Mouse (Mus musculus): ENCODE results near the gene Ranbp10.
"Not testable (repeated sequence)": the region's sequence is repeated elsewhere in the genome, so short reads cannot be mapped to it uniquely, and the experiment has no call there.

Gene Ranbp10

DNA sequence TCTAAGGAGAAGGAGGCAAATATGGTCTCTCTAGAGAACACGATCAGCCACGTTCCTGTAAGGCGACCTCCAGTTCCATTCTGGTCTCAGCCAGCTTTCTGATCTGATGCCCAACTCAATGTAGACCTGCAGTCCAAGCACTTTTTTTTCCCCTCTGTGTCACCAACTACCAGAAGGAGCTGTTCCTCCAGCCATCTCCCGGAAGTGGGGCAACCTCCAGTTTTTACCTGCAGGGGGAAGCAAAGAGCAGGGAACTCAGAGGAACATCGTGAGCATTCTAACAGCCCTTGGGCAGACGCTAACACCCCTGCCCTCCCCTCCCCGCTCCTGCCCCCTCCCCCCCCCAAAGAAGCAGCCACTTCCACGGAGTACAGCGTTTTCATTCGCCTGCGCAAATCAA, 8.2 kb upstream of the Ranbp10 start:
- peak; percentile 84 to 89 for DNase-seq (ENCODE audit: low spot score in 2 of 2)

DNA sequence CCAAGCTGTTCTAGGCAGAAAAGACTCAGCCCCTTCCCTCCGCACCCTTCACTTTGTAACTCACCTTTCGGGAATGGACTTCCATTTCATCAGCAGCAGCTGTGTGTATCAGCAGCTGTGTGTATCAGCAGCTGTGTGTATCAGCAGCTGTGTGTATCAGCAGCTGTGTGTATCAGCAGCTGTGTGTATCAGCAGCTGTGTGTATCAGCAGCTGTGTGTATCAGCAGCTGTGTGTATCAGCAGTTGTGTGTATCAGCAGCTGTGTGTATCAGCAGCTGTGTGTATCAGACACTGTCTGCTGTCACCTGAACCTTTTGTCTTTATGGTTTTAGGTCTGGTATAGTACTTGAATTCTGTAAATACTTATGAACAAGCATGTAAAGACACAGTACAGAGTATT, 6.6 kb upstream of the Ranbp10 start:
- not testable (repeated sequence) for DNase-seq (ENCODE audit: low spot score in 2 of 2)

DNA sequence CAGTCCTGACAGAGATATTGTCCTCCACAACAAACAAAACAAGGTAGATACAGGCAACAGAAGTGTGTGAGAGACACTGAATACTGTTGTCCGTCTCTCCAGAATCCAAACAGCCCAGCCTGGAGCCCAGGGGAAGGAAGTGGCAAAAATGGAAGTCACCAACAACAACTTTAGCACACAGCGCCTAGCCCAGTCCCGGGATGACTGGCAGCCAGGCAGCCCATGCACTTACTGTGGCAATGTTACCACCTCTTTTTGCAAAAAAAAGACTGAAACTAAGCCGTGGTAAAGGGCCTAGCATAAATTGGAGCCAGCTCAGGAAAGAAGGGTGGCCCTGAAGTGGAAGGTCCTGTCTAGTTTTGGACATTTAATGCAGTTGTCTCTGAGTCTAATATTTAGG, 771 bp downstream of the Ranbp10 start:
- DNase-seq (ENCODE audit: low spot score in 2 of 2), result peak; percentile 53 to 60

DNA sequence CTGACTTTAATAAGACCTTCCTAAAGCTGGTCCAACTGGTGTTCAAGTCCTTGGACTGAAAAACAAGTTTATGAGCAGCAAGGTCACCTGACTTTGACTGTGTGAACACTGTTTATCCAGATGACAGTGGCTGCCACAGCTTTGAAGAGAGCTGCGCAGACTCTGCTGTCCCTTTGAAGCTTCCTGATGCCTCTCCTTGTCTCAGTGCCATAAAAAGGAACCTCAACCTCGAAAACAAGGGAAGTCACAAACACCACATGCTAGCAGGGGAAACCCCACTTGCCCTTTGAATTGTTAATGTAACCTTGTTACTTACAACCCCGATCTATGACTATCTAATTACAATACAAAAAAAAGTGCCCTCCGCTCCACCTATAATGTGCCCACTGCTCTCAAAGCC, 1.6 kb downstream of the Ranbp10 start:
- peak in 1 of 2 experiments; percentile 37 for DNase-seq (ENCODE audit: low spot score in 2 of 2)

DNA sequence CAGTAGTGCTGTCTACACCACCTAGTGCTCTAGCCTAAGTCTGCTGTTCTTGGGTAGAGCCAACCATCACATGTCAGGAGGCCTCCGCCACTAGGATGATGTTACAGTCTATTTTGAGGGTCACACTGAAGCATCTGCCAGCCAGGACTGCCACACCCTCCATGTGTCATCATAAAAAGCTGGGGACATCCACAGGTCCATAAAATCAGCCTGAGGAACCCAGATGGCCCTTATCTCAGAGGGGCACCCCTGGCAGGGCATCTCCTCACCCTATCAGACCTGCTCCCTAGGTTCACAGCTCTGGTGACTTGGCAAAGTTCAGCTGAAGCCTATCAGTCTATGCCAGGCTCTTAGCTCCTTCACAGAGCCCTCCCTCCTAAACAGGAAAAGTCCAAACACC, 6.2 kb downstream of the Ranbp10 start:
- peak in 1 of 2 experiments; percentile 88 for DNase-seq (ENCODE audit: low spot score in 2 of 2)

DNA sequence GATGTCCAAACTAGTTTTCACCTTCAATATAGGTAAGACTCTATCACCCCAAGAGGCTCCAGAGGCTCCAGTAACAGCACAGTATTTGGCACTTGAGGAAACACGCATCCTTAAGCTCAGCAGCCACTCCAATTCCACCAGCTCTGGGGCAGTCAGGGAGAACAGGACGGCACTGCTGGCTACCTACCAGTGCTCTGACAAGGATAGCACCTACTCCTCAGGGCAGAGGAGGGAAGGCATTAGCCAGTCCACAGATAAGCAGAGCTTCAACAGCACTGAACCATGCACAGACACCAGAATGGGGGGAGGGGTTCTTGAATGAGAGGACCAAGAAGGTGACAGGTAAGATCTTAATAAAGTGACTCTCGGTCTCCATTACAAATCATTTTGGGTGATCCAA, 7.5 kb downstream of the Ranbp10 start:
- DNase-seq (ENCODE audit: low spot score in 2 of 2), result peak in 1 of 2 experiments; percentile 62

DNA sequence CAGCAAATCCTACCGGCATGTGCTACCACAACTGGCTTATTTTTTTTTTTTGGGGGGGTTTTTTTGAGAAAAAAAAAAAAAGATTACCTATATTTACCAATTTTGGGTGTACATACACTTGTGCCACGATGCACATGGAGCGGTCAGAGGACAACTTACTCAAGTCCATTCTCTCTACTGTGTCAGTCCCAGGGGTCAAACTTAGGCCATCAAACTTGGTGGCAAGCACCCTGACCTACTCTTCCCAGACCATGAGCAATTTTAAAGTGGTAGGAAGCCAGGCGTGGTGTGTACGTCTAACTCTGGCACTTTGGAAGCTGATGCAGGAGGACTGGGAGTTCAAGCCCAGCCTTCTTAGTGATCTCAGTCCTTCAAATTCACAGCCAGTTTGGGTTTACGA, 13.9 kb downstream of the Ranbp10 start:
- DNase-seq (ENCODE audit: low spot score in 2 of 2), result no peak

DNA sequence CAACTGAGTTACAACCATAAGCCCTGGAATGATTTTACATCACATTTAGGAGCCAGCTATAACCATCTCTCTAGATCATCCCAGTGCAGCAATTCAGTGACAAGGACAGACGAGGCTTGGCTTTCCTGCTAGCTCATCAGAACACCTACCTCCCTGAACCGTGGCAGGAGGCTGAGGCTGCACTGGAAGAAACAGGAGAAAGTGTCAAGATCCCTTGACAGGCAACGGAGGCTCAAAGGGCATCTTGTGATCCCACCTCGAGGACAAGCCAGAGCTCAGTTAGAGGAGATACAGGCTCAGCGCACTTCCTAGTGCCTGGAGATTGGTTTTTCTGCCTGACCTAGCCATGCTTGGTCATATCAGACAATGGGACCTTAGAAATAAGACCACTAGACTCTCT, 14.6 kb downstream of the Ranbp10 start:
- no peak for DNase-seq (ENCODE audit: low spot score in 2 of 2)

DNA sequence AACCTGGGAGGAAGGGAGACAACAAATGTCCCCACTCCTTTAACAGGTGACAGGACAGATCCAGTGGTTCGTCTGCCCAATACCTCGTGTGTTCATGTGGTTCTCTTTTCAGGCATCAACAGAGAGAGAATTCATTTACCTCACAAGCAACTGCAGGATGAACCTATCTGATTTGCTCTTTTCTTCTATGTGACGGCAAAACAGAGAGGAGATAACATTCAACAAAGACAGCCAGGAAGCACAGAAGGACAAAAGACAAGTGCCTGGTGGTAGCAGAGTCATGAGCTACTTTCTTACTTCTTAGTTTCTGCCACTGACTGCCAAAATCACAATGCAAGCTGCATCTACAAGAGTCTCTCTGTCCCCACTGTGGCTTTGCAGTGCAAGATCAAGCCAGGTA, 15.6 kb downstream of the Ranbp10 start:
- DNase-seq (ENCODE audit: low spot score in 2 of 2), result no peak

DNA sequence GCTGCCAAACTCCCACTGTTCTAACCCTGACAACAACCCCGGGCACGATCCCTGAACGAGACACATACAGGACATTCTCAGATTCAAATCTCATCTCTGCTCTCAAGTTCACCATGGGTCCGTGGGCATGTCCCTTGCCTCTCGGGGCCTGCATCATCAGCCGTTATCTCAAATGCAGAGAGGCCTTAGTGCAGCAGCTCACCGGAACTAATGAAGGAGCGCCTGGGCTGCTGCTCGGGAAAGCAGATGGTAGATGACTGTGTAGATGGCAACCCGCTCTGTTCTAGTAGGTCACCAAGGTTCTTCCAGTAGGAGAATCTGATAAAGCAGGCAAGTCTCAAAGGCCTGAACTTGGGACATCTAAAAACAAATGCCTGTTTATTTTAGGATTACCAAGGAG, 16.1 kb downstream of the Ranbp10 start:
- no peak for DNase-seq (ENCODE audit: low spot score in 2 of 2)

DNA sequence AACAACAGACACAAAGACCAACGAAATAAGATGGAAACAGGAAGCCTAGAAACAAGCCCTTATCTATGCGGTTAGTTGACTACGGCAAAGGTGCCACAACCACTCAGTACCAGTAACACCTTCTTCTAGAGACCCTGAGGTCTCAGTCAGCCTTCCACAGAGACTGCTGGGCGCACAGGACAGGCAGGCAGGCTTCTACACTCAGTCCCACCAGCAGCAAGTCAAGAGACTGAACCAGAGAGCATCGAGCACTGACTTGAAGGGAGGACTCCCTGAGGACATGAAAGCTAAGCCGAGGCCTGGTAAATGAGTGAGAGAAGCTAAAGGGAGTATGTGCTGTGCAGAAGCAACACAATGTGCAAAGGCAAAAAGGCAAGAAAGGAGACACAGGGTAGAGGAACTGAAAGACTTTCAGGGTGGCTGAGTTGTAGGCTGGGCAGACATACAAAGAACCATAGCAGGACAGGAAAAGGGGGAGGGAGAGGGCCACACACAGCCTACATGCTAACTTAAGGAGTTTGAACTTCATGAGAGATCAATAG, 16.8 kb downstream of the Ranbp10 start:
- DNase-seq (ENCODE audit: low spot score in 2 of 2), result peak in 1 of 2 experiments; percentile 46

DNA sequence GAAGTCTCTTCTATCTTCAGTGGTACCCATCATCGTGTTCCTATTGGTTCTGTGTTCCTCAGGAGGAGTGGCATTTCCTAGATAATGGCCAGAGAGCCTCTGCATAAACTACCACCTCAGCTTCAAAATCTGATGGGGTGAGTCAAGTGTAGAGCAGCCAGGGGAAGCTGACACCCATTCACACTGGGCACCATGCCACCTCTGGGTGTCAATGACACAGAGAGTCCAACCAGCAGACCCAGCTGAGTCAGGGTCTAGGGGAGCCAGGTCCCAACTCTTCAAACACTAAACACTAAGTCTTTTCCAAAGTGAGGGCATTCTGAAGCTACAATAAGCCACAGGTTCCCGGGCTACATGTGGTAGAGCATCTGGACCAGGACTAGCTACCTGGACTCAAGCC, 18.7 kb downstream of the Ranbp10 start:
- no peak for DNase-seq (ENCODE audit: low spot score in 2 of 2)

DNA sequence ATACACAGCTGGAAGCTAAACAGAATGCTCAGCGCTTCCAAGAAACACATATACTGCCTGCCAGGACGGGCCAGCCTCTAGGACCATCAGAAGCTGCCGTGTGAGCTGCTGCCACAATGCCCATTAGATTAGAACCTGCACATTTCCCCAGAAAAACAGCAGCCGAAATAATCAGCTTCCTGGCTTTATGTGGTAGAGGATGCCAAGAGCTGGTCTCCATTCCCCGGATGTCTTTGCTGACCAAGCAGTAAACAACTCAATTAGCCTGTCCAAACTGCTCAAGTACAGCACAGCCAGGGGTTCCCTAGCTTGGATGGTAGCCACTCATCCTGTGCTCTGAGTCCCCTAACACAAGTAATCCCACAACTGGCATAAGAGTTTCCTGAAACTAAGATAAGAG, 19.4 kb downstream of the Ranbp10 start:
- DNase-seq (ENCODE audit: low spot score in 2 of 2), result no peak

DNA sequence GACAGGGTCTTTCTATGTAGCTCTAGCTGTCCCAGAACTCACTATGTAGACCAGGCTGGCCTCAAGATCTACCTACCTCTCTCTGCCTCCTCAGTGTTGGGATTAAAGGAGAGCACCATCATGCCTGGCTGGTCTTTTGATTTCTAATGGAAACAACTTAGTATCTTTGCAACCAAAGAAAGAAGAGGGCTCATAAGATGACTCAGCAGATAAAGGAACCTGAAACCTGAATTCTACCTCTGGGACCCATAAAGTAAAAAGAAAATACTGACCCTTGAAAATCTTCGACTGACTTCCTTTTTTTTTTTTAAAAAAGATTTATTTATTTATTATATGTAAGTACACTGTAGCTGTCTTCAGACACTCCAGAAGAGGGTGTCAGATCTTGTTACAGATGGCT, 21.2 kb downstream of the Ranbp10 start:
- DNase-seq (ENCODE audit: low spot score in 2 of 2), result no peak

DNA sequence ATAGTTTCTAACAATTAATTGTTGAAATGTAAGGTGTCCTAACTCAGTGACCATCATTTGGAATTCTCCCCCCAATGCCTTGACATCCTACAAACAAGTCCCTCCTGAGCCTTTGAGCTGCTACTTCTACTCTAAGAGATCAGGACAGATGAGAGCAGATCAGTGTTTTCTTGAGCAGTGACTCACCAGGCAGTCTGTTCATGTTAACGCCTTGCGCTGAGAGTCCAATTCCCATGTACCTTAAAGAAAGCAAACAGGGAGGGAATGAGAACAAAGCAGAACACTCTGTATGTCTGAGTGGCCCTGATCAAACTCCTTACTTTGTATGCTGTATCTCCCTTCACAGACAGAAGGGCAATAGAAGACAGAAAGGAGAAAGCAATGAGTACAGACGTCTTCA, 21.8 kb downstream of the Ranbp10 start:
- no peak for DNase-seq (ENCODE audit: low spot score in 2 of 2)

DNA sequence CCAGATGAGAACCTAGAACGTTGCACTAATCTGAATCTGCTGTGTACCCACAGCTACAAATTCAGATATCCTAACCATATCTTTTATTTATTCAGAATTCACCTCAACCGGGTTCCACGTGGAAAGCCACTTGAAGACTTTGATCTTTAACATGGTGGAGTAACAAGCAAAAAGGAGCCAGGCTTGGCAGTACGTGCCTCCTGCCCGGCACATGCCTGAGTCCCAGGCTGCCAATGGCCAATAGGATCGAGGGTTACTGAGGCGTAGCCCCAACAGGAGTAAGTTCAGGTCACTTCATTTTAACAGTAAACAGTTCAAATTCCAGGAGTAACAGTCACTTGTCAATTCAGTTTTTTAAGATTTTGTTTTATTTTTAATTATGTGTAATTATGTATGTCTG, 22.4 kb downstream of the Ranbp10 start:
- no peak for DNase-seq (ENCODE audit: low spot score in 2 of 2)

DNA sequence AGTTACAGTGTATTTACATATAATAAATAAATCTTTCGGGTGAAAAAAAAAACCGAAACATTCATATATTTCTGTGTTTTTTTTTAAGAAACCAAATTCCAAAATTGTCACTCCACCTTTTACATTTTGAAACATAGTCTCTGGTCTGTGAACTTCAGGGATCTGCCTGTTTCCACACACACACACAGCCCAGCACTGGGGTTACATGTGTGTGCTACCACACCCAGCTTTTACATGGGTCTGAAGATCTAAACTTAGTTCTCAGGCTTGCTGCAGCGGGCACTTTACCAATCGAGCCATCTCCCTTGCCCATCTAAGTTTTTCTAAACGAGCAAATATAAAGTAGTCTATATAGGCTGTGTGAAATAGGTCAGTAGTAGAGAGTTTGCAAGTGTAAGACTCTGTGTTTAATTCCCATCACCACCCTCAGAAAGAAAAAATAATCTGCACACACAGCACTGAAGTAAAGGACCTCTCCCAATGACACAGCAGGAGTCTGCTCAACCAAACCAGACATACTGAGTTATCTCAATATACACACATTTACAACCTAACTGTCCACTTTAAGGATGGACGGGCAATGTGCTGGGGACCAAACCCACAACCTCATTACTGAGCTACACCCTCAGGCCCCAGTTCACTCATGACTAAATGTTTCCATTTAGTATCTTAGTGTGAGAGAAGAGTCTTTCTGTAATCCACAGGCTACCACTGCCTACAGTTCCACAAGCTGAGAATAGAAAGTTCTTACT, 25.8 kb downstream of the Ranbp10 start:
- DNase-seq (ENCODE audit: low spot score in 2 of 2), result peak in 1 of 2 experiments; percentile 57

DNA sequence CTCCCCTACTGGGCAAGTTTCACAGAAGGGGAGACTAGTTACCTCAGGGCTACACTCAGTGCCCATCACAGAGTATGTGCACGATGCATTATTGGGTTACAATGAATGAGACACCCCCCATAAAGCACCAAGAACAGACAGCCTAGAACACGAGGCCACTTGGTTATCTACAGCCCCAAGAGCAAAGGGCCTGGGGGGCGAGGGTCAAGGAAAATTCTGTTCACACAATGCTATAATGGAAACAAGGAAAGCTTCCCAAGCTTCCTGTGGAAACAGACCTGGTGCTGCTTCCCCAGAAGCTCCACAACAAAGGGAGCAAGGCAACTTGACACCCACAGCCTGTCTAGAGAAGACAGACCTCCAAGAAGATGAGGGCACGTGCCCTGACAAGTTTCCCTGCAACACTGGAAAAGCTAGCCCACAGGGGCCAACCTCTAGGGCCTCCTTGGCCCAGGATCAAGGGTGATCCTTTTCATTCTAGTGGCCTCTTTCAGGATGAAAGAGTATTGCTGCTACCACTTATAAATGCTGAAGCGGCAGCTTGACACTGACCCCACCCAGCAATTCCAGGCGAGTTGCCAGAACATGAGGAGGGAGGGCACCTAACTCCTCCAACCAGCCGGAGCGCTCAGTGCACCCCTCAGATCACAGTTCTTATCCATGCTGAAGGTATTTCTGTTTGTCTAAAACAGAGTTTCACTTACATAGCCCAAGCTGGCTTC, 27.9 kb downstream of the Ranbp10 start:
- peak; percentile 81 to 94 for DNase-seq (ENCODE audit: low spot score in 2 of 2)

DNA sequence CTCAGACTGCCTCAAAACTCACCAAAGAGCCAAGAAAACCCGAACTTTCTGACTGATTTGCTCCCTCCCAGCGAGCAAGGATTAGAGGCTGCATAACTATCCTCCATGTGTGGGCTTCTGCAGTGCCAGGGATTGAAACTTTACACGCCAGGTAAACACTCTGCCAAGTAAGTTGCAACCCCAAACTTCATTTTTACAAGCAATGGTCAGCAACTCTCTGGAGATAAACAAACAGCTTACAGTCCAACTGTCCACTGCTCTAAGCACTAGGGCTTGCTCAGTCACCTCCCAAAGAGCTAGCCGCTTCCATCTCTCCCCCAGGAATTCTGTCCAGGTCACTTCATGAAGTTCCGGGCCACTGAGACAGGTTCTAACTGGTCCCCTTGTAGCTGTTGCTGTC, 28.7 kb downstream of the Ranbp10 start:
- no peak for DNase-seq (ENCODE audit: low spot score in 2 of 2)

DNA sequence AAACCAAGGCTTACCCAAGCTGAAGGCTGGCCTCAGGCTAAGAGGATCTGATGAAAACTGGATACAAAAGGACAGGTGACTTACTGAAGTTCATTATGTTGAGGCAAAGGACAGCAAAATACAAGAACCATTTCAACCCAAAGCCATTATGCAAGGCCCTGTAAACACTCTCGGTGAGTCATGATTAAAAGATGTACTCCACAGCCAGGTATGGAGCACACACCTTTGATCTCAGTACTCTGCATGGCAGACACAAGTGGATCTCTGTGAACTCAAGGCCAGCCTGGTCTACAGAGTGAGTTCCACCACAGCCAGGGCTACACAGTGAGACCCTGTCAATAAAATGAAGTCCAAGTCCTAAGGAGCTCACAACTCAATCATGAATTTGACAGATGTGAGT, 31.4 kb downstream of the Ranbp10 start:
- DNase-seq (ENCODE audit: low spot score in 2 of 2), result no peak

DNA sequence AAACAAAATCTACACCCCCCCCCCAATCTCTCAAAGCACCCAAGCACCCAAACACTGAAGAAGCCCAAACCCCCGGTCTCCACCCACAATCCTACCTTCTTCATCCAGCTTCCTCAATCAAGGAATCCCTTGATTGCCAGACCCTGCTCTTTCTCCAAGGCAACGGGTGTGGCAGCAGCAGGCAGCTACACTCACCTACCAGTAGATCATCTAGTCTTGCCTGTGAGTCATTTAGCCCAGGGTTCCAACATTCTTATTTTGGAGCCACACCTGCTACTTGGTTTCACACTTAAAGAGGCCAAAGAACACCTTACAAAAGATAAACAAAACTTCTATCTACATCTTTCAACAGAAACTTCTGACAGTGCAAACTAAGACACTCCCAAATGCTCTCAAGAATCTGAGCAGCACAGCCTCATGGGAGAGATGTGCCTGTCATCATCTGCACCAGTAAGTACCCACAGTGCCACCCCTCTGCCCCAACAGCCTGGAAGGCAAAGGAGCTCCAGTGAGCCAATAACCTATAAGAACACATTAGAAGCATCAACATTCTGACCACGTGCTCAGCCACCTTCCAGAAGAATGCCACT, 33.0 kb downstream of the Ranbp10 start:
- no peak for DNase-seq (ENCODE audit: low spot score in 2 of 2)

DNA sequence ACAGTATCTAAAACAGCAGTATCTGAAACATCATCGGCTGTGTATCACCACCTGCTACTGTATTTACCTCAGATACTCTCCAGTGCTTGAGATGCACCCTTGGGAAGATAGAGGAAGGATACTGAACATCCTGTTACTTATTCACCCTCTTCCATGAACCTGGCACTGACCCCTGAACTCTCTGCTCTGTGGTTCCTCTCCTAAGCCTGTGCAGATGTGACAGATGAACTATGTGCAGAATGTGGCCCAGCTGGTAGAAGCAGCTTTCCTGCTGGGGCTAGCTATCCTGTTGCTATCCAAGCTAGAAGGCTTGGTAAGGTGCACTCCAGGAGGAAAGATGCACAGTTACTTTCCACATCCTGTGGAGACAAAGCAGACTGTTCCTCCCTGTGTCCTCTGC, 33.8 kb downstream of the Ranbp10 start:
- DNase-seq (ENCODE audit: low spot score in 2 of 2), result no peak

DNA sequence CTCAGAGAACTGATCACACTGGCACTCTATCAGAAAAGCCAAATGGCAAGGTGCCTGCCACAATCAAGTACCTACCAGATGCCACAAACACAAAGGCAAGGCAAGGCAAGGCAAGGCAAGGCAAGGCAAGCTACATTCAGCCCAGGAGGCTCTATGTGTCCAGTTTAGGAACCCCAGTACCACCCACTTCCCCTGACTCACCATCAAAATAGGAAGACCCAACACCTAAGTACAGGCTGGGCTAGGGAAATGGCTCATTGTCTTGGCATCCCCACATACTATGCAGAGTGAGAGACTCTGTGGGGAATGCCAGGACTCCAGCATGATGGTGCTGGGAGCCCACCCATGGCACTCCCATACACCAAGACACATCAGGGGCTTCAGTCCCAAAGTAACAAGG, 37.5 kb downstream of the Ranbp10 start:
- DNase-seq (ENCODE audit: low spot score in 2 of 2), result no peak

Data from spleen, postnatal 10 days (tissue).